Mouse (Mus musculus) testis, postnatal 14 days (tissue): ENCODE data around the gene Folh1.
"Not testable (repeated sequence)": the region's sequence is repeated elsewhere in the genome, so short reads cannot be mapped to it uniquely, and the experiment has no call there.

Experiments
- DNase-seq: peaks from one replicate; pipeline ENCODE4 v3.0.0; 2021; ENCODE audit warnings: low spot score

The Folh1 gene

DNA sequence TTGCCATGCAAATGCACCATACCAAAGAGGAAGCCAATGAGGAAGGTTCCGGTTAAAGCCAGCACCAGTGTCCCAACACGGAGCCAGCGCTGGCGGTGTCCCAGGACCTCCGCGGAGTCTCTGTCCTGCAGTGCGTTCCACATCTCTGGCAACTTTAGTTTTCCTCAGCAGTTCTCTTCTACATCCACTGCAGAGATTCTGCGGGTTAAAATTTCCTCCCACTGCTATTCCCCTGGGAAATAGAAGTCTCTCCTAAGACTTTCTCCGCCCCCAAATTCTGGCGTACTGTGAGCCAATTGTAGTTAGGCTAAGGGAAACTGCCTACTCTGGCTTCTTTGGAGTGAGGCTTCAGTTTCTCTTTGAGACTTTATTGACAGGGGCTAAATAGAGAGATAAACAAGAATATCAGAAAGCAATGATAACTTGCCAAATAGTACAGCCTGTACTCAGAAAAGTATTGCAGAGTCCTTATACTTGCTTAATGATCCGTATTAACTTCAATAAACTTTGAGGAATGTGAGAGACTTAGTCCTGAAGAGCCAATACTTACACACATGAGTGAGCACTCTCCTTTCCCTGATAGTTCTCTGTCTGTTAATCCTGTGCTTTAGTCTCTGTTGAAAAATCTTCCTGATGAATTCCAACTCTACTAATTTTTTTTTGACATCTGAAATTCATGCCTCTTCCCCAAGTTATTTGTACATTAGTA is at the start of gene Folh1:
Gene Folh1, minus strand, starts transcription at position 327 of the 709 bp plus-strand sequence.
- no peak for DNase-seq

DNA sequence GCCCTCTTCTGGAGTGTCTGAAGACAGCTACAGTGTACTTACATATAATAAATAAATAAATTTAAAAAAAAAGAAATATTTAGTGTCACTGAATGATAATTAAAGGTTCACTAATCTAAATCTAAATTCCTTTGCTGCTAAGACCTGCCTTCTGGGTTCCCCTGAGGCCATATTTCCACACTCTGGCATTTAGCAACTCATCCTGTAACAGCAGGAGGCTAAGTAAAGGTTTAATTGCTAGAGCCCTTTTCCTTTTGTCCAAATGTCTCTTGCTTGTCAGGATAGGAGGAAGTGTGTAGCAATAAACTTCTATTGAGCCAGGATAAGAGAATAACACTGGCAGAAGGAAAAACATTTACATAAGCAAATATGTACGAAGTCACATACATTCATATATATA is 40.7 kb upstream of the Folh1 start:
- DNase-seq: no peak

DNA sequence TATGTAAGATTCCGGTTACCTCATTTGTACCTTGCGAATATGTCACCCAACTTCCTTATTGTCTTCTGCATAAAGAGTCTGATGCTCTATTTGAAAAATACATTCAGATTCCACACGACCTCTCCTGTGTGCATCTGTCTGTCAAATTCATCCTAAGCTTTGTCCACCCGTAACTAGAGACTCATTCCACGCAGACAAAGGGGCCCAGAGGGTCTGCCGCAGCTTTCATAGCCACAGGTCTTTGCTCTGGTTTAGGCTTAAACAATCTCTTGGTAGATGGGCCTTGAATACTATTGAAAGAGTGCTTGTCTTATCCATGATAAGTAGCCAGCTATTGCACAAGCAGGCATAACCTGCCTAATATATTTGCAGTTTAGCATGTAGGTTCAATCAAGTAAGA is 40.0 kb upstream of the Folh1 start:
- not testable (repeated sequence) for DNase-seq

DNA sequence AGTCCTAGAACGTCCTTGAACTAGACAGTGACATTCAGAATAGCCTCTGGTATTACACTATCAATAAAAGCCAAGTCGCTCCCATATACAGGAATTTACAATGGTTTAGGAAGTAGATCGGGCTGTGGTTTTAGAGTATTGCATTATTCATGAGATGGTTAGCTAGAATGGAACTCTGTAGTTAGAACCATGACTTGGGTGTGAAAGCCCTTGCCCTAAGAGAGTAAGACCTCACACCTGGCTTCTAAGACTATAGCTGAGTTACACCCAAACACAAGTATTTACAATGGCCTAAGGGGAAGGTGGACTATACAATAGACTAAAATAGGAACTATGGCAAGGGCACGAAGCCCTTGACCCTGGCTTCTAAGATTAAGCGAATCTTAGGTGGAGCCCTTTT is 39.5 kb upstream of the Folh1 start:
- DNase-seq: not testable (repeated sequence)

DNA sequence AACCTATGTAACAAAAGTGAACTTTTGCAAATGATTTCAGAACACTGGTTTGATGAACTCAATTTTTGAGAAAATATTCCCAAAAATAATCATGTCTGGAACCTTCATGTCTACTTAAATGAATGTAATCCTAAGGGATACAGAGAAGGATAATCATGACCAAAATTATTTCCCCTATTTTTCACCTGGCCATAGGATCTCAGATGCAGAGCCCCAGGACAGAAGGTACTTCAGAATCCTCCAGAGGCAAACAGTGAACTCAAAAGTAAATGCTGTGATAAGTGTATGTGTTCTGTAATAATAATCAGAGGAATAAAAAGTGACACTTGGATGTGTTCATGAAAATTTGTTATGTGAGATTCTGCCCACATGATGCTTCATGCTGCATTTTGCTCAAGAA is 19.0 kb upstream of the Folh1 start, which contains the start of gene Vmn2r77:
Gene Vmn2r77, plus strand, starts transcription at position 301 of the 400 bp plus-strand sequence.
- no peak for DNase-seq

DNA sequence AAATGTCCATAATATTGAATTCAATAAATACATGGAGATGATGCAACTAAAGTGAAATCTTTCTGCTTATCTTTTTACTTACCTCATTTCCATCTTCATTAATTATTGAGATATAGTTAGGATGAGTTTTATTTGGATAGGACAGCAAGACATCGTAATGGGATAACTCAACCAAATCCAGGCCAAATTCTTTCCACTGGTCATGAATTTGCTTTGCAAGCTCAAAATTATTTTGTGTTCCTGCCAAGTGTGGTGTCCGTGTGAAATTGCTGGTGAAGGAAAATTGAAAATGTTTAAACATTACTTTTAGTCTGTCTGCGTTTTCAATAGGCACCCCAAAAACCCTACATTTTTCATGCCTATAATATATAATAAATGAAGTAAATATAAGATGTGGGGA is 4.1 kb downstream of the Folh1 start:
- no peak for DNase-seq

DNA sequence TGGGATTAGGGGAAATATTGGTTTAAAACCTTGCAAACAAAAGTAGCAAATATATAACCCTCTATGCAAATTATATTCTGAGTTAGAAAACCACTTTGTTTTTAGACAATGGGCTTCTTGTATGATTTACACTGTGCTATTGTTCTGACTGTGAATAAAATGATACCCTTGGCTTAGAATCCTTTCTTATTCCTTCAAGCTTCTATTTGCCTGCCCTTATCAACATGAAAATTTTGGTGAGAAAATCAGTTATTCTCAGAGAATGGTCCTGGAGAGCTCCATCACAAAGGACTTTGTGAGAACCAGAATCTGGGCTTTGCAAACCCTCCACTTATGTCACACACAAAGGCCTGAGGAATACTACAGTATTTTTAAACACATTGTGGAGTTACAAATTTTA is 11.1 kb downstream of the Folh1 start:
- DNase-seq: no peak

DNA sequence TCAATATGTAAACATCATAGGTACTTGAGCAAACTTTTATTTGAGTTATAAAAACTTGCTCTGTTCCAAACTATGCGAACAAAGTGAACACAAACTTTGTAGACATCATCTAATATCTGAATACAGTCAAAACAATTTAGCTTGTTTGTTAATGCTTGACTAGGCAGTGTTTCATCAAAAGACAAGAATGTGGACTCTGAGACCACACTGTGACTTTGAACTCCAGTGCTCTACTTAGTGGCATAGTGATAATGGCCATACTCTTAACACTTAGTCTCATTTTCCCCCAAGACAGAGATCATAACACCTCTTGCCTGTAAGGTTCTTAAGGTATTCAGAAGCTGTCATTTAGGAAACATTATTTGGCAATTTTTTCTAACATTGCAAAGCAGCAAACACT is 15.0 kb downstream of the Folh1 start:
- no peak for DNase-seq

DNA sequence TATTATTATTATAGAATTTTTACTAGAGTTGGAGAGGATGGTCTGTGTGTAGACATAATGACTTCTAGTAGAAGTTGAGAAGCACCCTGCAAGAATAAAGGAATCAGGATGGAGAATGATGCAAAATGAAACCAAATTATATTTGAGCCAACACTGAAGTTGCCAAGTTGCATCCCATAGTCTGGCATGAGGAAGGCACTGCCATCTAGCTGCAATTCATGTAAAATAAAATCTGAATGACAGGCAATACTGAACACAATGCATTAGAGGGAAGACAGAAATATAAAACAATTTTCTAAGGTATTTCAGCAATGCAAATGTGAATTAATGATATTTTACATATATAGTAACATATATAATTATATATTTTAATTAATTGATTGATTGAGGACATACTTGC is 50.7 kb downstream of the Folh1 start:
- DNase-seq: no peak

DNA sequence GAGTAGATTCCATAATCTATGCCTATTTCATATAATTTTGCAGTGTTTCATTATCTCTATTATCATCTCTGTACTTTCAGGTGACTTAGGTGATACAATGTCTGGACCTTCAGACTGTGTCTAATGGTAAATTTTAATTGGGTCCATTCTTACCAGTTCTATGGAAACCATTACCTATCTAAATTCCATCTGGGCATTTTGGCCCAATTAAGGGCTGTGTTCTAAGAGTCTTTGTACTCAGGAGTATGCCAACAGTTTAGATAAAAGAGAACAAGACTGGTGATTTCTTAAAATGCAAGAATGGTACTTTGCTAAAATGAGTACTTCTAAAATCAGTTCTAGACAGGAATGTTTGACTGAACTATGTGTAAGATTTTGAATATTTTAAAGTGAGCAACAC is 87.7 kb downstream of the Folh1 start, which contains the start of gene Olfr292:
Gene Olfr292, plus strand, starts transcription at position 301 of the 400 bp plus-strand sequence.
- DNase-seq: no peak
